Mouse (Mus musculus): ENCODE measurements around the gene Zeb2.

The Zeb2 gene

DNA sequence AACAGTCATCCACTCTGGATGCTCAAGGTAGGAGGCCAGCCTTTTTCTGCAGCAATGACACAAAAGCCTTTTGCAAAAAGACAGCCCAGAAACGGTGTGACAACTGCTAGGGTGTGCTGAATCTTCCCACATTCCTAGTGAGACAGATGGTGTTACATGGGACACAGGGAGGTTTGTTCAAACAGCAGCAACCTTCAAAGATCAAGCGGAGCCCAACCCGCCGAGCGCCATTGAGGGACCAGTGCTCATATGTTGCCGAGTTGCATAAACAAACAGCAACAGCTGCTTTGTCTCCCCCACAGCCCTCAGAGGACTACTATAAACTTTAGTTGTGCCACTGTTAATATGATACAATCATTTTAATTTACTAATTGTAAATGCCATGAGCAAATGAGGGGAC, 117.3 kb downstream of the Zeb2 start:
- DNase-seq (ENCODE audit: low read depth, low spot score), result no peak

GRCm38 (mm10) chr2:44998710-44999109, 118.5 kb downstream of the Zeb2 start:
- DNase-seq (ENCODE audit: low read depth, low spot score), result no peak

DNA sequence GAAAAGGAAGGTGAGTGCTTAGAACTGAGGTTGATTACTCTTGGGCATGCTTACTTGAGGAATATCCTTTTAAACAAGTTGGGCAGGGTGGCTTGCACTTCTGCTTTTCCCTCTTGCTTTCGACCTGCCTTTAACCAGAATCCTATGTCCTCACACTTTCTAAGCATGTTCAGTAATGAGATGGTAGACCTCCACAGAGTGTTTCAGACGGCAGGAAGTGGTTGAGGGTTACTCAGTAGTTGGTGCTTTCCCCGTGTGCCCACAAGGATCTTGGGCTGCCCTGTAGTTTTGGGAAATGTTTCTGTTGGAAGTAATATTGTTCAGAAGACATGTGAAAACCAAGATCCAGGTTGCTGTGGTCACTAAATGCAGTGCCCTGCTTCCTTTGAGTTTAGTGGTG, 135.5 kb downstream of the Zeb2 start:
- no peak for DNase-seq (ENCODE audit: low read depth, low spot score)

DNA sequence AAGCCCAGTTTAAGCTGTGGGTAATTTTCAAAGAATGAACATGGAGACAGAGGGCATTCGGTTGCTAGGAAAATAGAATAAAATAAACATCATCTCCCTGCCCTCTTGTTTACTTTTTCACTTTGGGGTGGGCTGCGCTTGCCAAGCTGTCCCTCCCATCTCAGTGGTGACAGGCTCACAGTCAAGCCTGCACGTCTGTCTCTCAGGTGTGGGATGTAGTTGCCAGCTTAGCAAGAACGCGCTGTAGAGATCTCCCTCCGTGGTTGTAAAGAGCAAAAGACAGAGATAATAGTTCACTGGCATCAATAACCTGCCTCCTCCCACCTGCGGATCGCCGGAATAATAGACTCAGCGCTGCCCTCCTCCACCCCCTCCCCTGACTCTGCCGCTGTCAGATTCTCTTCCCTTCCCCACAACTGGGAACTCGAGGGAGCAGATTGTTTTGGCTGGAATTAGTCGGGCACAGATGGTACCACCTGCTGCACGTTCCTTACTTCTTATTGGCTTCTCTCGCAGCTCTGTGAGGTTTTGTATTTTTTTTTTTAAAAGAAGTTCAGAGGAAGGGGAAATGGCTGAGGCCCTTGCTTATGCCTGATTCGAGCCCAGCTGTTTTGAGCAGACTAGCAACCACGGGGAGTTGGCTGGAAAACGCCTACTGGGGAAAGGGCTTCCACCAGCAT, 138.0 kb downstream of the Zeb2 start:
- DNase-seq (ENCODE audit: low read depth, low spot score), result no peak

DNA sequence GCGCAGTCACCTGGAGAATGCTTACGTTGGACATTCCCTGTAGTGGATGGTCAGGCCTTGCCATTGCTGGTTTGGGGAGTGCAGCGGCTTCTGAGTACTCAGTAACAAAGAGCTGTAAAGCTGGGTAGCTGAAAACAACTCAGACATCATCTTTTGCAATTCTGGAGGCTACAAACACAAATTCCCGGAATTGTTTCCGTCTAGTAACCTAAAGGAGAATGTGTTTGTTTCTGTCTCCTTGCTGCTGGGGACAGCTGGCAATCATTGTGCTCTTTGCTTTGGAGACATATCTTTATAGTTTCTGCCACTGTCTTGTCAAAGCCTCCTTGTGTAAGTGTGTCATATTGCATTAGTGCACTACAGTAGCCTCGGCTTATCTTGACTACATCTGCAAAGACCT, 139.2 kb downstream of the Zeb2 start:
- DNase-seq (ENCODE audit: low read depth, low spot score), result no peak

GRCm38 (mm10) chr2:44977556-44977955, 139.6 kb downstream of the Zeb2 start:
- no peak for DNase-seq (ENCODE audit: low read depth, low spot score)

- DNase-seq (ENCODE audit: low read depth, low spot score), result no peak
Observed at GRCm38 (mm10) chr2:44977051-44977450, 140.1 kb downstream of the Zeb2 start.

DNA sequence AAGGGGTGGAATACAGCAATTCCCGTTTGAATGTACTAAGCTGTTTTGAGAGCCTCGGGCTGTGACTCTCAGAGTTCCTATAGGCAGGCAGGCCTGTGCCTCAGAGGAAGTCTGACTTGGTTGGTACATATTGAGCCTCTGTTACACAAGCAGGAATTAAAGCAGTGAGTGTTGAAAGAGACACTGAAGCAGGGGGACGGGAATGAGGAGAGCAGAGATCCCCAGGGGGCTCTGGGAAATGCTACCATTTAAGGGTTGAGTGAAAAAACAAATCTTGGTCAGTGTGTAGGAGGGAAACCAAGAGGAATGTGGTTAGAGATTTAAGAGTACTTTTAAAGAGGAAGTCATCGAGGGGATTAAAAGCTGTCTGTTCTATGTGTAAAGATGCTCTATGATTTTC, 140.7 kb downstream of the Zeb2 start:
- DNase-seq (ENCODE audit: low read depth, low spot score), result no peak

- no peak for DNase-seq (ENCODE audit: low read depth, low spot score)
Observed at GRCm38 (mm10) chr2:44973828-44974227, 143.4 kb downstream of the Zeb2 start.

DNA sequence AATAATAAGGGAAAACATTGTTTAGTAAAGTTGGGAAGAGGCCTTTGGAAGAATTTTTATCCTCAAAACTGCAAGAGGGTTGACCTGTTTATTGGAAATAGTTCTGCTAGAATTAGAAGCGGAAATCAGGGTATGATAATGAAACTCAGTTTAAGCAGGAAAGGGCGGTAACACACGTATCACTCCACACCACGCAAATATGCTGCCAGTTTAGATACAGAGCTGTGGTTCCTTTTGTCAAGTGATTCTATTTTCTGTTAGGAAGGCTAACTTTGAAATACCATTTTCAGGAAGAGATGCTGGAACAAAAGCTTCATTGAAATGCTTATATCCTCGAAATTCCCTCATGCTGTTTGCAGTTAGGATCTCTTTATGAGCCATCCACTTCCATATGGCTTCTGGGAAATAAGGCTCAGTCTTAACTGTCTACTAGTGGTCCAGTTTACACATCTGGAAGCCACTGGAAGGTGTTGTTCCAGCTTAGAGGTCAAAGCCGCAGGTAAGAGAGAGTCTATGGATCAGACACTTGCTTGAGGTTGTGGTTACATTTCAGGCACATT, 147.0 kb downstream of the Zeb2 start:
- no peak for DNase-seq (ENCODE audit: low read depth, low spot score)

- DNase-seq (ENCODE audit: low read depth, low spot score), result no peak
Observed at GRCm38 (mm10) chr2:44969640-44970039, 147.6 kb downstream of the Zeb2 start.

DNA sequence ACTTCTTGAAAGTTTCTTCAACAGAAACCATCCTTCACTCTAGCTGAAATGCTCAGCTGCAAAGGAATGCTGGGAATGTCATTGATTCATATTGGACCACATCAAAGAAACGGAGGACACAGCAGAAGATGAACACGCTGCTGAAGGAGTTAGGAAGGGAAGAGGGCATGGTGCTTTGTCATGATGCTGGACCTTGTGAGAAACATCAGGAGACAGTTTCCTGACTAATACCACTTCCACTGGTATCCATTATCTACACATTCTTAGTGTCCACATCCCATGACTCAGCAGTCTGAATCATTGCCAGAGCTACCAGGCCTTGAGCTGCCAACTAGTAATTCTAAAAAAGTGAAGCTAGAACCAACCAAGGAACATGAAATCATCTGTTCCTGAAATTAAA, 148.0 kb downstream of the Zeb2 start:
- DNase-seq (ENCODE audit: low read depth, low spot score), result no peak

DNA sequence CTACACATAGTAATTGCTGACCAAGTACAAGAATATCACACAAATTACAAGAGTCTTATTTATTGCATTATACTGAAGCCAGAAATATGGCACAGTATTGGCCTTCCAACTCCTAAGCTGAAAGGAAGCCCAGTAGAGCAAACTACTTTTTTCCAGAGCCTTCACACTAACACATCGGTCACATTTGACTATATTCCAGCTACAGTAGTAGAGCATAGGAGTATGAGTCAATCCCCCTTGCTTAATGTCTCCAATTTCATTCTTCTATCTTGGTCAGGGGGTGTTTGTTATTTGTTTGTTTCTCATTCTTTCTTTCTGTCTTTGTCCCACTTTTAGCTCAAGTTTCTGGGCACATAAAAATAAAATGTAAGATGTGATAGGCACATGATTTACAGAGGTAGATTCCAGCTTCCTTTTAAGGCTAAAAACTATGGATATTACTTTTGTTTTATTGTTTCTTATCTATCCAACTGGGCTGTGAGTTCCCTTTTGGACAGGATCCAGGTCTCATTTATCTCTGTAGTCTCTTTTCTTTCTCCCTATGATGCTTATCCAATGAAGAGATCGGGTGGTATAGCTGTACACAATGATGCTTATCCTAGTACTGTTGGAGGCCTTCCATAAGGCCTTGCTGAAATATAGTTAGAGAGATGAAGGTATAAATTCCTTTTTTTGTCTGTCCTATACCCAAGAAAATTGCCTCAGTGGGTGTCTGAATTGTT, 151.2 kb downstream of the Zeb2 start:
- no peak for DNase-seq (ENCODE audit: low read depth, low spot score)

- DNase-seq (ENCODE audit: low read depth, low spot score), result no peak
Observed at GRCm38 (mm10) chr2:44962620-44963019, 154.6 kb downstream of the Zeb2 start.

GRCm38 (mm10) chr2:44961192-44961591, 156.0 kb downstream of the Zeb2 start:
- DNase-seq (ENCODE audit: low read depth, low spot score), result no peak

GRCm38 (mm10) chr2:44960561-44960960, 156.6 kb downstream of the Zeb2 start:
- DNase-seq (ENCODE audit: low read depth, low spot score), result no peak

- DNase-seq (ENCODE audit: low read depth, low spot score), result no peak
Observed at GRCm38 (mm10) chr2:44957329-44957797, 159.8 kb downstream of the Zeb2 start.

DNA sequence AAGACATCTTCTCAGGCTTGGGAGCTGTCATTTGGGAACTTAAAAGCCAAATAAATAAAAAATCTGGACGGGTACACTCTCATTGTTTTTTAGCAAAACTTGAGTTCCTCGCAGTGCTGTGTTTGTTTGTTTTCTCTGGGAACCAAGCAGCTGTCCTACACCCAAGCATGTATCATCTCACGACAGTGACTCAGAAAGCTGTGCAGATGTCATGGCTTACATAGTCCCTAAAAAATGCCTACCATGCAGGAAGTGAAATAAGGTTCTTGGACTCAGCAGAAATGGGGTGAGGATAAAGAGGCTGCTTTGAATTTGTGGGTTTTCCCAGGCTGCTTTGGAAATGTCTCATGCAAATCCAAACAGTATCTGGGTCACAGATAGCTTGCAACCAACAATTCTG, 161.0 kb downstream of the Zeb2 start:
- DNase-seq (ENCODE audit: low read depth, low spot score), result no peak

- DNase-seq (ENCODE audit: low read depth, low spot score), result no peak
Observed at GRCm38 (mm10) chr2:44955506-44955905, 161.7 kb downstream of the Zeb2 start.

GRCm38 (mm10) chr2:44954180-44954579, 163.0 kb downstream of the Zeb2 start:
- no peak for DNase-seq (ENCODE audit: low read depth, low spot score)

DNA sequence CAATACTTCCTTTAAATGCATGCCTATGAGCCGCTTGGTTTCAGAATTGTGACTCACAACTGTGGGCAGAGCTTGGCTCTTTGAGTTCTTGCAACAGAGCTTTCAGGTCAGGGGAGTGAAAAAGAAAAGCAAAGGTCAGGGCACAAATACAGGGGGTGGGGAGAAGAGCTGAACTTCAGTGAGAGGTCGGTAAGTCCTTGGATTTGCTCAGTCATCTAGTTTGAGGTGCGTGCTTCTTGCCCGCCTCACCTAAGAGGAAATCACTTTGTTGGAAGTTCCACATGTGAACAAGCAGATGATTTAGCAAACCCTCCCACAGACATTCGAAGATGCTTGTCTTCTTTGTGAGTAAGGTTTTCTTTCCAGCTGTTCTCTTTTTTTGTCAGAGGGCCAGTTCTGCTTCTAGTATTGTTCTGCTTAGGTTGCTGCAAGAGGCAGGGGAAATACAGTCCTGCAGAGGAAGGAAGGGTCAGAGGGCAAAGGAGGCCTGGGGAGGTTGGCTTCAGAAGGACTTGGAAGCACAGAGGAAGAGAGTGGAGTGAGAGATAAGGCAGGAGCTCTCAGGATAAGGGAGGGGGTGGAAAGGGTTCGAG, 164.3 kb downstream of the Zeb2 start:
- no peak for DNase-seq (ENCODE audit: low read depth, low spot score)

- no peak for DNase-seq (ENCODE audit: low read depth, low spot score)
Observed at GRCm38 (mm10) chr2:44951651-44952213, 165.5 kb downstream of the Zeb2 start.

All from WW6 (cell line).